Mouse (Mus musculus) embryonic facial prominence, embryonic 15.5 days (tissue): Measurements from ENCODE around the gene 3110082J24Rik. TPM values are rescaled to one million over a fixed set of nuclear protein-coding genes. Genes with fewer than 3 reads are reported as not detected.

Experiments
- ATAC-seq: fragments of 200-750 bp; cut with Nextera tagmentation; 2 replicates; pipeline ENCODE4 v1.8.0; 2017; ENCODE audit warnings: low read depth, moderate TSS enrichment; ENCODE audit not compliant: insufficient number of reproducible peaks, low FRiP score, low TSS enrichment
- H3K27ac ChIP-seq: fragments of 300-500 bp; sonication (generic); replicated peaks from 2 replicates; pipeline ENCODE4 v1.5.1; 2015; ENCODE audit warnings: mild to moderate bottlenecking, inconsistent platforms
- H3K27me3 ChIP-seq: fragments of 300-500 bp; sonication (generic); 2 replicates; pipeline ENCODE4 v1.6.1; 2015; ENCODE audit warnings: inconsistent platforms
- H3K36me3 ChIP-seq: fragments of 300-500 bp; sonication (generic); 2 replicates; pipeline ENCODE4 v1.6.1; 2015; ENCODE audit warnings: mild to moderate bottlenecking, inconsistent platforms
- H3K4me1 ChIP-seq: fragments of 300-500 bp; sonication (generic); 2 replicates; pipeline ENCODE4 v1.6.1; 2015; ENCODE audit warnings: inconsistent platforms
- H3K4me2 ChIP-seq: fragments of 300-500 bp; sonication (generic); replicated peaks from 2 replicates; pipeline ENCODE4 v1.6.1; 2015; ENCODE audit warnings: mild to moderate bottlenecking, inconsistent platforms
- H3K4me3 ChIP-seq: fragments of 300-500 bp; sonication (generic); replicated peaks from 2 replicates; pipeline ENCODE4 v1.5.1; 2015; ENCODE audit warnings: mild to moderate bottlenecking, inconsistent platforms
- H3K9ac ChIP-seq: fragments of 300-500 bp; sonication (generic); 2 replicates; pipeline ENCODE4 v1.6.1; 2015; ENCODE audit warnings: inconsistent platforms
- H3K9me3 ChIP-seq: fragments of 300-500 bp; sonication (generic); replicated peaks from 2 replicates; pipeline ENCODE4 v1.6.1; 2016; ENCODE audit warnings: inconsistent platforms
- WGBS: fragments of 180-500 bp; shearing (Covaris S2); methylation state at CpG from one replicate; pipeline ENCODE4 v1.1.7; 2015; 5-methylcytosine and 5-hydroxymethylcytosine counted together
- polyA plus RNA-seq: library from polyadenylated mRNA; unstranded; fragments of >200 nt; fragmentation: Nextera tagmentation; extraction: Ambion mirVana; gene quantifications from 2 replicates; pipeline ENCODE4 v1.2.1, GENCODE M21; 2015

The 3110082J24Rik gene
- polyA plus RNA-seq, 1 experiment from 2014 or later, result not detected

- H3K36me3 ChIP-seq, result peaks cover 35% of the 10 kb centered on the region
- H3K4me2 ChIP-seq, result no peak overlapping the region
- H3K4me3 ChIP-seq, result no peak overlapping the region
- ATAC-seq, result no peak
- 32% methylated on average over 10 of the region's 10 CpGs for whole genome bisulfite sequencing
- H3K27me3 ChIP-seq, result peaks cover 54% of the 10 kb centered on the region
- peaks cover 26% of the 10 kb centered on the region for H3K4me1 ChIP-seq
- no peak overlapping the region for H3K27ac ChIP-seq
- no peaks in the 10 kb centered on the region for H3K9me3 ChIP-seq
- H3K9ac ChIP-seq, result no peak overlapping the region
These were observed 9.8 kb upstream of the 3110082J24Rik start for GRCm38 (mm10) chr5:30115718-30116117.

DNA sequence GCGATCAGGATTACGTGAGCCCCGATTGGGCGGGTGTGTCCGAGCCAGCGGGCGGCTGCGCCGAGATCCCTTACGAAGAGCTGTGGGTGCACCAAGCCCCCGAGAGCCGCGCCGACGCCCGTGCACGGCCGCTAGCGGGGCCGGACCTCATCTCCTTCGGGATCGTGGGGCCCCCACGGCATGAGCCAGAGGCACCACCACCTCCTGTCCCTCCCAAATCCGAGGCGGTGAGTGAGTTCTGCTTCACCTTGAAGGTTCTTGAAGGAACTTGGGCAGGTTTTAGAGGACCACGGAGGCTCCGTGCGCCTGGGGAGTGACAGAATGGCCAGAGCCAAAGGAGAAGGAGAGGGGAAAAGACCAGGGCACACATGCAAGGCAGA is 8.9 kb upstream of the 3110082J24Rik start:
- H3K4me1 ChIP-seq, result peaks cover 30% of the 10 kb centered on the region
- H3K9ac ChIP-seq, result peak overlapping the region; percentile 18; the same call in 1 of the 2 replicates
- ATAC-seq, result no peak
- H3K27ac ChIP-seq, result no peak overlapping the region
- peaks cover 26% of the 10 kb centered on the region for H3K36me3 ChIP-seq
- H3K4me3 ChIP-seq, result peak overlapping the region; percentile 55
- peaks cover 64% of the 10 kb centered on the region for H3K27me3 ChIP-seq
- under 1% methylated on average over 28 of the region's 28 CpGs for WGBS
- no peaks in the 10 kb centered on the region for H3K9me3 ChIP-seq
- peak overlapping the region; percentile 94 for H3K4me2 ChIP-seq

DNA sequence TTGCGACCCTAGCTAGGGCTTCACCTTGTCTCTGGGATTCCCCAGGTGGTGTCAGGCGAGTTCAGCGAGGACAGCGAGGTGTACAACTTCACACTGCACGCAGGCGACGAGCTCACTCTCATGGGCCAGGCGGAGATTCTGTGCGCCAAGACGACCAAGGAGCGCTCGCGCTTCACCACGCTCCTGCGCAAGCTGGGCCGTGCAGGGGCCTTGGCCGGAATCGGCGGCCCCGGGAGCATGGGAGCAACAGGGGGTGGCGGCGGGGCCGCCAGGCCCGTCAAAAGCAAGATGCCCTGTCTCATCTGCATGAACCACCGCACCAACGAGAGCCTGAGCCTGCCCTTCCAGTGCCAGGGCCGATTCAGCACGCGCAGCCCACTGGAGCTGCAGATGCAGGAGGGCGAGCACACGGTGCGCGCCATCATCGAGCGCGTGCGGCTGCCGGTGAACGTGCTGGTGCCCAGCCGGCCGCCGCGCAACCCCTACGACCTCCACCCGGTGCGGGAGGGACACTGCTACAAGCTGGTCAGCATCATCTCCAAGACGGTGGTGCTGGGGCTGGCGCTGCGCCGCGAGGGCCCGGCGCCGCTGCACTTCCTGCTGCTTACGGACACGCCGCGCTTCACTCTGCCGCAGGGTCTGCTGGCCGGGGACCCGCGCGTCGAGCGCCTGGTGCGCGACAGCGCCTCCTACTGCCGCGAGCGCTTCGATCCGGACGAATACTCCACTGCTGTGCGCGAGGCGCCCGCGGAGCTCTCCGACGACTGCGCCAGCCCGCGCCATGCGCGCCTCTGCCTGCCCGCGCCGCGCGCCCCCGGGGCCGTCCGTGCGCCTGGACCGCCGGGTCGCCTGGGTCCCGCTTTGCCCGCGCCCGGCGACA is 8.2 kb upstream of the 3110082J24Rik start:
- H3K27ac ChIP-seq, result no peak overlapping the region
- peak overlapping the region; percentile 55 for H3K4me3 ChIP-seq

GRCm38 (mm10) chr5:30112533-30113068 is 6.7 kb upstream of the 3110082J24Rik start:
- Histone ChIP-seq H3K27me3 (peaks cover 77% of the 10 kb centered on the region), H3K4me1 (peaks cover 30% of the 10 kb centered on the region), H3K9ac (no peak overlapping the region), H3K4me2 (no peak overlapping the region), H3K9me3 (no peaks in the 10 kb centered on the region), H3K27ac (no peak overlapping the region), H3K4me3 (no peak overlapping the region), H3K36me3 (peaks cover 5% of the 10 kb centered on the region)
- 84% methylated on average over 3 of the region's 3 CpGs for WGBS
- no peak for ATAC-seq

More for the DNA sequence above, 8.2 kb upstream of the 3110082J24Rik start:
- H3K9ac ChIP-seq, result peak overlapping the region; percentile 29
- peak; percentile 79 for ATAC-seq
- H3K36me3 ChIP-seq, result peaks cover 19% of the 10 kb centered on the region
- H3K4me1 ChIP-seq, result peaks cover 30% of the 10 kb centered on the region
- WGBS, result 1% methylated on average over 103 of the region's 103 CpGs
- H3K27me3 ChIP-seq, result peaks cover 68% of the 10 kb centered on the region
- no peaks in the 10 kb centered on the region for H3K9me3 ChIP-seq
- peak overlapping the region; percentile 94 for H3K4me2 ChIP-seq

DNA sequence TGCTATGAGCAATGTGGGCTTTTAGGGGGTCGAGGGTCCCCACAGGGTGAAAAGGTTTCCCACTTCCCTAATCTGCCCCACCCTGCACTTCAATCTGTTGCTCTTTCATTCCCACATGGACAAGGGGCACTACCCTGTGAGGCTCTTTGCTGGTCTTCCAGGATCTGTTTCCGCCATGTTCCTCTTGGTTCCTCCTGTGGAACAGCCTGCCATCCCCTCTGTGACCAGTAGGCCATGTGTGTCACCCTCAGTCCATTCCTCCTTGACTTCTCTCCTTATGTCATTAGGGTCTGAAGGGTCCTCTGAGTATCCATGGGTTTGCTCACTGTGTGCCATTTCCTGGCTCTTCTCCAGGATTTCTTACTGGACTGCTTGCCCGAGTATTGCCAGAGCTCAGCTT is 5.9 kb upstream of the 3110082J24Rik start:
- Histone ChIP-seq H3K4me1 (peaks cover 30% of the 10 kb centered on the region), H3K27ac (no peak overlapping the region), H3K9ac (no peak overlapping the region), H3K4me2 (no peak overlapping the region), H3K27me3 (peaks cover 85% of the 10 kb centered on the region), H3K4me3 (no peak overlapping the region), H3K36me3 (no peaks in the 10 kb centered on the region), H3K9me3 (no peaks in the 10 kb centered on the region)
- ATAC-seq, result no peak
- WGBS, result 67% methylated on average over 3 of the region's 3 CpGs

- no peaks in the 10 kb centered on the region for H3K36me3 ChIP-seq
- peaks cover 31% of the 10 kb centered on the region for H3K4me1 ChIP-seq
- peak overlapping the region; percentile 7; the same call in 1 of the 2 replicates for H3K4me3 ChIP-seq
- ATAC-seq, result no peak
- 3% methylated on average over 18 of the region's 18 CpGs for WGBS
- H3K9me3 ChIP-seq, result no peaks in the 10 kb centered on the region
- H3K9ac ChIP-seq, result 0 out of 2 replicates have a peak overlapping the region, but pooled peaks have one; percentile 6
- no peak overlapping the region for H3K27ac ChIP-seq
- H3K27me3 ChIP-seq, result peaks cover 90% of the 10 kb centered on the region
- peak overlapping the region; percentile 37 for H3K4me2 ChIP-seq
These were observed 5.2 kb upstream of the 3110082J24Rik start for GRCm38 (mm10) chr5:30111126-30111525.

DNA sequence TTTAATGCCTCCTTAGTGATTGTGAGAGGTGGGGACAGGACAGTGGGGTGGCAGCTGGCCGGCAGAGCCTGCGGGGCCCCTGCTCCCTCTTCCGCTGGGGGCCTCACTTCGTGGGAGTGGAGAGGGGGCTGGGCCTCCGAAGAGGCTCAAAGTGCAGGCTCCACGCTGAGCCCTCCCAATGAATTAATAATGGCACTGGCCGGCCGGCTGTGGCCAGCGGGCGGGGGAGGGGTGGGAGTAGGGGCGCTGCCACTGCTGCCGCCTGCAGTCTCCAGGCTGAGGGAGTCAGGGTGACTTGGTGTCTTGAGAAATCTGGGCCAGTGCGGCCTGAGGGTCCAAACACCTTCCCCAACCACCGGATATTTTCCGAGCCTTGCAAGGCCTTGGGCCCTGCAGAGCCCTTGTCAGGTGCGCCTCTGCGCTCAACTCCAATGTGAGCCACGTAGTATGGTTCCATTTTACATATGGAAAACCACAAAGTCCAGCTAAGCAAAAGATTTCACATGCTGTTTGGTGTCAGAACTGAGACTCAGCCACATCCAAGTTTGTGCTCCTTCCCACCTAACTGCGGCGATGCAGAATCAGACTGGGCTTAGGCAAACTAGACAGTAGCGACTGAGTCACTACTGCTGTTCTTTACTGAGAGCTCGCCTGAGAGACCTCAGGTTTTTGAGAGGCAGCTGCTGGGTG is 4.6 kb upstream of the 3110082J24Rik start:
- peak overlapping the region; percentile 7; the same call in 1 of the 2 replicates for H3K4me3 ChIP-seq
- H3K27me3 ChIP-seq, result peaks cover 90% of the 10 kb centered on the region
- H3K9ac ChIP-seq, result no peak overlapping the region
- no peak overlapping the region for H3K27ac ChIP-seq
- peak overlapping the region; percentile 37 for H3K4me2 ChIP-seq
- no peak for ATAC-seq
- H3K36me3 ChIP-seq, result no peaks in the 10 kb centered on the region
- 15% methylated on average over 22 of the region's 22 CpGs for WGBS
- H3K9me3 ChIP-seq, result no peaks in the 10 kb centered on the region
- H3K4me1 ChIP-seq, result peaks cover 37% of the 10 kb centered on the region

DNA sequence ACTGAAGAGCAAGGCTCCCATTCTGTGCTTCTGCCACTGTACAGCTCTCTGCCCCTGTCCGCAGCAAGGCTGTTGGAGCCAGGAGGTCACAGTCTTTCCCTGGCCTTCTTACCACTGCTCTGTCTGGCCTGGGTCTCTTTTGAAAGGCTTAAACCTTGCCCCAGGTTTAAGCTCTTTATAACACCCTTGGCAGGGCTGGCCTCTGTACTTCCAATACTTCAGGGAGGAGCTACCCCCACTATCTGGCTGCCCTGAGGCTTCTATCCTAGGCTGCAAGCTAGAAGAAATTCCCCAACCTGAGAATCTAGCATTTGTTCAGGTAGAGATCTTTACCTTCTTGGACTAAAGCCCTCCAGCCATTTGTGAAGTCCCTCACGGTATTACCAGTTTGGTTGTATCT is 4.0 kb upstream of the 3110082J24Rik start:
- H3K27me3 ChIP-seq, result peaks cover 90% of the 10 kb centered on the region
- H3K4me3 ChIP-seq, result no peak overlapping the region
- no peak overlapping the region for H3K9ac ChIP-seq
- ATAC-seq, result no peak
- H3K36me3 ChIP-seq, result no peaks in the 10 kb centered on the region
- peaks cover 42% of the 10 kb centered on the region for H3K4me1 ChIP-seq
- no peak overlapping the region for H3K4me2 ChIP-seq
- H3K27ac ChIP-seq, result no peak overlapping the region
- 48% methylated on average over 2 of the region's 2 CpGs for WGBS
- no peaks in the 10 kb centered on the region for H3K9me3 ChIP-seq

- Histone ChIP-seq H3K9ac (no peak overlapping the region), H3K4me2 (no peak overlapping the region), H3K27me3 (peaks cover 89% of the 10 kb centered on the region), H3K4me3 (no peak overlapping the region), H3K4me1 (peaks cover 35% of the 10 kb centered on the region), H3K9me3 (no peaks in the 10 kb centered on the region), H3K36me3 (no peaks in the 10 kb centered on the region), H3K27ac (no peak overlapping the region)
- 68% methylated on average over 6 of the region's 6 CpGs for WGBS
- ATAC-seq, result no peak
These were observed 2.3 kb upstream of the 3110082J24Rik start for GRCm38 (mm10) chr5:30108233-30108632.

GRCm38 (mm10) chr5:30107611-30108041 is 1.7 kb upstream of the 3110082J24Rik start:
- peaks cover 85% of the 10 kb centered on the region for H3K27me3 ChIP-seq

DNA sequence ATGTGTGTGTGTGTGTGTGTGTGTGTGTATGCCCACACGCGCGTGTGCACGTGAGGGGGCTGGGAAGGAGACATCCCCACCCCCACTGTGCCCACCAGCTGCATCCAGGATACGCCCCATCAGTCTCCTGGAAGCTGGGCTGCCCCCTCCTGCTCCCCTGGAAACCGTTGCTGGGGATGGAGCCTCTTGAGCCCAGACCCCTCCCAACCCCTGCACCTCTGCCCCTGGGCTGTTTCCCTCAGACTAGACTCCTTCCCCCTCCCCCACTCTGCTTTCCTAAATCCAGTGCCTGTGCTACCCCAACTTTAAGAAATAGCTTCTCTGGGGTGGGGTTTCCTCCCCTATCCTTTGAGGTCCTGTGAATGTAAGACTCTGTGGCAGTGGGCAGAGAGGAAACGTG is 1.3 kb upstream of the 3110082J24Rik start:
- ATAC-seq, result no peak
- H3K36me3 ChIP-seq, result no peaks in the 10 kb centered on the region
- H3K27me3 ChIP-seq, result peaks cover 80% of the 10 kb centered on the region
- H3K9me3 ChIP-seq, result no peaks in the 10 kb centered on the region
- H3K4me1 ChIP-seq, result peaks cover 35% of the 10 kb centered on the region
- H3K27ac ChIP-seq, result no peak overlapping the region
- no peak overlapping the region for H3K9ac ChIP-seq
- no peak overlapping the region for H3K4me3 ChIP-seq
- H3K4me2 ChIP-seq, result no peak overlapping the region
- 6% methylated on average over 7 of the region's 7 CpGs for WGBS

More at GRCm38 (mm10) chr5:30107611-30108041, 1.7 kb upstream of the 3110082J24Rik start:
- Histone ChIP-seq H3K9me3 (no peaks in the 10 kb centered on the region), H3K4me2 (no peak overlapping the region), H3K4me1 (peaks cover 35% of the 10 kb centered on the region), H3K27ac (no peak overlapping the region), H3K4me3 (no peak overlapping the region), H3K9ac (no peak overlapping the region), H3K36me3 (no peaks in the 10 kb centered on the region)
- 13% methylated on average over 5 of the region's 5 CpGs for whole genome bisulfite sequencing
- no peak for ATAC-seq
